Mouse (Mus musculus): Measurements from ENCODE around the gene Ptpn21. TPM values are rescaled to one million over a fixed set of nuclear protein-coding genes. Genes with fewer than 3 reads are reported as not detected.

Ptpn21 gene
- polyA plus RNA-seq, 1 experiment: 30.1 TPM

DNA sequence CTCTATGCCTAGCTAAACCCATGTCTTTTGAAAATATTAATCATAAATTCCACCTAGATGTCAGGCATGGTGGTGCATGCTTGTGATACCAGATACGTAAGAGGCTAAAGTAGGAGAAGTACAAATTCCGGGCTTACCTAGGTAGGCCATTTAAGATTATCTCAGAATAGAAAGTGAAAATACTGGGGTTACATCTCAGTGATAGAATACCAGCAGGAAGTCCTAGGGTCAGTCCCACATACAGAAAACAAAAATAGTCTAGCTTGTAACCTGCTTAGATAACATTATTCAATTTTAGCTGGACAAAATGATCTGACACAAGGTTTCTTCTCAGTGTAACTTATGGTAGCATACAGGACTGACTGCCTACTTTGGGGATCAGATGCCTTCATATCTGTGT is 29.0 kb upstream of the Ptpn21 start:
- H3K36me3 ChIP-seq (ENCODE audit: control insufficient read depth, insufficient read depth): peaks cover 60% of the 10 kb centered on the region
- no peak overlapping the region for H3K4me3 ChIP-seq
- H3ac ChIP-seq (ENCODE audit: control insufficient read depth, insufficient read length): no peak overlapping the region
- no peak overlapping the region for H3K4me2 ChIP-seq (ENCODE audit: low read depth)
- H3K79me2 ChIP-seq (ENCODE audit: control insufficient read depth, insufficient read depth): no peaks in the 10 kb centered on the region
- H3K27me3 ChIP-seq (ENCODE audit: control insufficient read depth, insufficient read depth, insufficient read length): no peaks in the 10 kb centered on the region
- no peak for TF ChIP-seq CEBPB (IDR thresholded peaks at IDR 0.05; ENCODE audit: insufficient read depth, poor library complexity, severe bottlenecking)
- no peak for TF ChIP-seq TCF12 (IDR thresholded peaks at IDR 0.05; ENCODE audit: insufficient read depth, poor library complexity, severe bottlenecking)
- no peak for TF ChIP-seq E2F4 (IDR thresholded peaks at IDR 0.05; ENCODE audit: insufficient read depth)
- TF ChIP-seq SRF (IDR thresholded peaks at IDR 0.05; ENCODE audit: control insufficient read depth, insufficient read length, low read depth): no peak
- no peak for TF ChIP-seq MYOD1 (IDR thresholded peaks at IDR 0.05; ENCODE audit: control insufficient read depth in 1 of 3, insufficient read length in 2 of 3, low read depth in 2 of 3)
- no peak for TF ChIP-seq POLR2A (IDR thresholded peaks at IDR 0.05; ENCODE audit: insufficient read length, low read depth)
- TF ChIP-seq POLR2AphosphoS2 (IDR thresholded peaks at IDR 0.05; ENCODE audit: insufficient read length, low read depth): no peak
- TF ChIP-seq USF1 (IDR thresholded peaks at IDR 0.05; ENCODE audit: low read depth): no peak
- no peak for TF ChIP-seq TCF3 (IDR thresholded peaks at IDR 0.05; ENCODE audit: insufficient read length, low read depth)
- TF ChIP-seq REST (IDR thresholded peaks at IDR 0.05; ENCODE audit: insufficient read depth, insufficient read length): no peak
- TF ChIP-seq MYOG (IDR thresholded peaks at IDR 0.05; ENCODE audit: control insufficient read depth in 1 of 3, insufficient read depth in 1 of 3, insufficient read length in 2 of 3, low read depth in 2 of 3): no peak
- no peak for TF ChIP-seq MAX (IDR thresholded peaks at IDR 0.05; ENCODE audit: low read depth)

DNA sequence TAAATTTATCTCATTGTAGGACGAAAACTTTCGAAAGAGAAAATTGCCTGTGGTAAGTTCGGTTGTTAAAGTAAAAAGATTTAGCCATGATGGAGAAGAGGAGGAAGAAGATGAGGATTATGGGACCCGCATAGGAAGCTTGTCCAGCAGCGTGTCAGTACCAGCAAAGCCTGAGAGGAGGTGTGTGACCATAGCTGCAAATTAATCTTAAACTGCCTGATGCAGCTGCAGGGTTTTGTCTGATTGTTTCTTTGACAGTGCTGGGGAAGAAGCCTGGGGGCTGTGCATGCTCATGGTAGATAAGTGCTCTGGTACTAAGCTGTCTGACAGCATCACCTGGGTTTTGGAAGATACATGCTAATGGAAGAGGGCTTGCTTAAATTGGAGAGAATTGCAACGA is 22.5 kb upstream of the Ptpn21 start:
- TF ChIP-seq MYOD1 (IDR thresholded peaks at IDR 0.05; ENCODE audit: control insufficient read depth in 1 of 3, insufficient read length in 2 of 3, low read depth in 2 of 3): no peak
- no peak for TF ChIP-seq POLR2AphosphoS2 (IDR thresholded peaks at IDR 0.05; ENCODE audit: insufficient read length, low read depth)
- TF ChIP-seq REST (IDR thresholded peaks at IDR 0.05; ENCODE audit: insufficient read depth, insufficient read length): no peak
- no peak for TF ChIP-seq TCF12 (IDR thresholded peaks at IDR 0.05; ENCODE audit: insufficient read depth, poor library complexity, severe bottlenecking)
- TF ChIP-seq CEBPB (IDR thresholded peaks at IDR 0.05; ENCODE audit: insufficient read depth, poor library complexity, severe bottlenecking): no peak
- TF ChIP-seq TCF3 (IDR thresholded peaks at IDR 0.05; ENCODE audit: insufficient read length, low read depth): no peak
- no peak for TF ChIP-seq MYOG (IDR thresholded peaks at IDR 0.05; ENCODE audit: control insufficient read depth in 1 of 3, insufficient read depth in 1 of 3, insufficient read length in 2 of 3, low read depth in 2 of 3)
- no peak for TF ChIP-seq E2F4 (IDR thresholded peaks at IDR 0.05; ENCODE audit: insufficient read depth)
- no peak for TF ChIP-seq SRF (IDR thresholded peaks at IDR 0.05; ENCODE audit: control insufficient read depth, insufficient read length, low read depth)
- no peak for TF ChIP-seq USF1 (IDR thresholded peaks at IDR 0.05; ENCODE audit: low read depth)
- no peak for TF ChIP-seq POLR2A (IDR thresholded peaks at IDR 0.05; ENCODE audit: insufficient read length, low read depth)
- no peak overlapping the region for H3K4me2 ChIP-seq (ENCODE audit: low read depth)
- no peak overlapping the region for H3K4me3 ChIP-seq
- no peaks in the 10 kb centered on the region for H3K27me3 ChIP-seq (ENCODE audit: control insufficient read depth, insufficient read depth, insufficient read length)
- H3K36me3 ChIP-seq (ENCODE audit: control insufficient read depth, insufficient read depth): peaks cover 70% of the 10 kb centered on the region
- peaks cover 11% of the 10 kb centered on the region for H3K79me2 ChIP-seq (ENCODE audit: control insufficient read depth, insufficient read depth)
- no peak overlapping the region for H3ac ChIP-seq (ENCODE audit: control insufficient read depth, insufficient read length)

- Histone ChIP-seq H3K36me3 (ENCODE audit: control insufficient read depth, insufficient read depth) (peaks cover 79% of the 10 kb centered on the region), H3K4me2 (ENCODE audit: low read depth) (no peak overlapping the region), H3K4me3 (no peak overlapping the region), H3K27me3 (ENCODE audit: control insufficient read depth, insufficient read depth, insufficient read length) (no peaks in the 10 kb centered on the region), H3K79me2 (ENCODE audit: control insufficient read depth, insufficient read depth) (peaks cover 32% of the 10 kb centered on the region), H3ac (ENCODE audit: control insufficient read depth, insufficient read length) (no peak overlapping the region)
- TF ChIP-seq MYOG (IDR thresholded peaks at IDR 0.05; ENCODE audit: control insufficient read depth in 1 of 3, insufficient read depth in 1 of 3, insufficient read length in 2 of 3, low read depth in 2 of 3) (no peak), MYOD1 (IDR thresholded peaks at IDR 0.05; ENCODE audit: control insufficient read depth in 1 of 3, insufficient read length in 2 of 3, low read depth in 2 of 3) (no peak), POLR2A (IDR thresholded peaks at IDR 0.05; ENCODE audit: insufficient read length, low read depth) (no peak), REST (IDR thresholded peaks at IDR 0.05; ENCODE audit: insufficient read depth, insufficient read length) (no peak), MAX (IDR thresholded peaks at IDR 0.05; ENCODE audit: low read depth) (no peak), POLR2AphosphoS2 (IDR thresholded peaks at IDR 0.05; ENCODE audit: insufficient read length, low read depth) (no peak), USF1 (IDR thresholded peaks at IDR 0.05; ENCODE audit: low read depth) (no peak)
Measured at GRCm38 (mm10) chr12:98757636-98758035, 20.4 kb upstream of the Ptpn21 start.

DNA sequence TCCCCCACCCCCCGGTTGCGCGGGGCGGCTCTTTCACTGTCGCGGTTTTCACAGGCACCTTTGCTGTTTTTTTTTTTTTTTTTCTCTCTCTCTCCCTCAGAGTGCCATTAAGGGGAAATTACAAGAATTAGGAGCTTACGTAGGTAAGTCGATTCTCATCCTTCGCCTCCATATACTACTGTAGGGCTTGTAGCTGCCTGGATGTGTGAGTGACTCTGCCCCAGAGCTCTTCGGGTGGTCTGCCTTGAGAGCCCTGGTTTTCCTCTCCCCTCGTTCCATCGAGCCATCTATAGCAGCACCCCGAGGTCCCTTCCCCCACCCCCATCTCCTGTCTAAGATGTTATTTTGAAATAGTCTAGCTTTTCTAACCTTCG is 10.2 kb upstream of the Ptpn21 start:
- H3K4me3 ChIP-seq: peak overlapping the region; percentile 34
- no peaks in the 10 kb centered on the region for H3K27me3 ChIP-seq (ENCODE audit: control insufficient read depth, insufficient read depth, insufficient read length)
- H3K79me2 ChIP-seq (ENCODE audit: control insufficient read depth, insufficient read depth): peaks cover 52% of the 10 kb centered on the region
- H3ac ChIP-seq (ENCODE audit: control insufficient read depth, insufficient read length): peak overlapping the region; percentile 77
- H3K36me3 ChIP-seq (ENCODE audit: control insufficient read depth, insufficient read depth): no peaks in the 10 kb centered on the region
- peak overlapping the region; percentile 78 for H3K4me2 ChIP-seq (ENCODE audit: low read depth)
- no peak for TF ChIP-seq CEBPB (IDR thresholded peaks at IDR 0.05; ENCODE audit: insufficient read depth, poor library complexity, severe bottlenecking)
- TF ChIP-seq TCF12 (IDR thresholded peaks at IDR 0.05; ENCODE audit: insufficient read depth, poor library complexity, severe bottlenecking): no peak
- TF ChIP-seq REST (IDR thresholded peaks at IDR 0.05; ENCODE audit: insufficient read depth, insufficient read length): no peak
- TF ChIP-seq E2F4 (IDR thresholded peaks at IDR 0.05; ENCODE audit: insufficient read depth): no peak
- no peak for TF ChIP-seq POLR2A (IDR thresholded peaks at IDR 0.05; ENCODE audit: insufficient read length, low read depth)
- no peak for TF ChIP-seq POLR2AphosphoS2 (IDR thresholded peaks at IDR 0.05; ENCODE audit: insufficient read length, low read depth)
- TF ChIP-seq MYOD1 (IDR thresholded peaks at IDR 0.05; ENCODE audit: control insufficient read depth in 1 of 3, insufficient read length in 2 of 3, low read depth in 2 of 3): no peak
- no peak for TF ChIP-seq MYOG (IDR thresholded peaks at IDR 0.05; ENCODE audit: control insufficient read depth in 1 of 3, insufficient read depth in 1 of 3, insufficient read length in 2 of 3, low read depth in 2 of 3)

Measured in myocyte (in vitro differentiated cells).